Mouse (Mus musculus): ENCODE measurements around the gene Zfp638.

- TF ChIP-seq CTCF (IDR thresholded peaks at IDR 0.05; ENCODE audit: low read depth, low read length) (no peak), POLR2A (IDR thresholded peaks at IDR 0.05; ENCODE audit: extremely low read depth, insufficient read depth, low read length) (no peak)
Measured at GRCm38 (mm10) chr6:83886789-83887188, 19.9 kb downstream of the Zfp638 start.

Measured in liver, adult 2 months (tissue).